Mouse (Mus musculus) testis, adult 2 months (tissue): ENCODE results near the gene Ehbp1.

Experiments used
- CTCF ChIP-seq: fragments of 200-500 bp; IDR thresholded peaks from 2 replicates; pipeline ENCODE4 v1.5.1; 2012; ENCODE audit warnings: low read depth, mild to moderate bottlenecking, inconsistent platforms, low read length, moderate library complexity; ENCODE audit not compliant: control insufficient read depth, insufficient read depth, insufficient replicate concordance
- POLR2A ChIP-seq: fragments of 200-500 bp; IDR thresholded peaks from 2 replicates; pipeline ENCODE4 v1.6.1; 2012; ENCODE audit warnings: low read depth, mild to moderate bottlenecking, inconsistent platforms, low read length, moderate library complexity; ENCODE audit not compliant: control insufficient read depth

DNA sequence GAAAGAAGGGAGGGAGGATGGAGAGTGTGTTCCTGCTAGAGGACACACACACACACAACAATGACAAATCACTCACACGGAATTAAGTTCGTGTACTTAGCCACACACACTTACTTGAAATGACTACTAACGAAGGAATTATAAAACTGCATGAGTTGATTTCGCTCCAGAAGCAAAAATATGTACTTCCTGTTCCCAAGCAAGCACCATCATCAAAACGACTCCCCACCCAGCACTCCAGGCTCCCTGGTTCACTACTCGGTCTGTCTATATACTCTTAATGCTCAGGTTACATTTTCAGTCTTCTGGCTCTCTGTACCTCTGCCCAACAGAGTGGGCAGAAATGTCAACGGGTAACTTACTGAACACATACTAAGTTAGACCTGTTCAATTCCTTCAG lies 68.7 kb downstream of the Ehbp1 start:
- TF ChIP-seq CTCF (no peak), POLR2A (no peak)
